Mouse (Mus musculus) adrenal gland, adult 10 weeks (tissue): ENCODE data around the gene Krt73. TPM values are rescaled to one million over a fixed set of nuclear protein-coding genes. Genes with fewer than 3 reads are reported as not detected.

Experiments used
- polyA plus RNA-seq: library from polyadenylated mRNA; stranded (reverse); fragments of 350-450 nt; fragmentation: Illumina TruSeq; extraction: RNeasy Lipid Tissue Mini Kit (QIAGEN cat#74804); gene quantifications from one replicate; pipeline ENCODE4 v1.2.3, GENCODE M21; 2014; ENCODE audit warnings: low read depth, low replicate concordance

Krt73 gene
- polyA plus RNA-seq, result not detected

DNA sequence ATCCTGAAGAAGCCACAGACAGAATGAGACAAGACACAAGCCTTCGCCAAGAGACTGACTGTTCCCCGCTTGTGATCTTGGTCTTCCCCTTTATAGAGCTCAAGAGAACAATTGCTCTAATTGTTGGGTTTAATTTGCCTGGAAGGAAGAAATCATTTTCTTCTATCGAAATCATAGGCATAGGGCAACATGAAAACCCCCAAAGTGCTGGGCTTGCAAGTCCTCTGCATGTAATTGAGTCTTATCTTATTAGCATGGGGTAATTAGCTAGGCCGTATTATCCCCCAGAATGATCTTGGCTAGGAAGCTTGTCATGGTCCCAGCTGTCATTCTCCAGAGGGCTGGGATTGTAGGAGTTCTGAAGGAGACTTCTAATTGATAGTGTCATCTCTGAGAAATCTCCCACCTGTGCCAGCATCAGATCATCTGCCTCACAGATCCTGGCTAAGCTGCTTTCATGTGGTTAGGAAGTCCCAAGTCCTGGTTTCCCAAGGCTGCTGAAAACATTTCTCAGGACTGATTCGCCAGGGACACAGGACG lies at the start of gene Krt73:
Gene Krt73, minus strand, starts transcription at position 51 of the 540 bp plus-strand sequence.

DNA sequence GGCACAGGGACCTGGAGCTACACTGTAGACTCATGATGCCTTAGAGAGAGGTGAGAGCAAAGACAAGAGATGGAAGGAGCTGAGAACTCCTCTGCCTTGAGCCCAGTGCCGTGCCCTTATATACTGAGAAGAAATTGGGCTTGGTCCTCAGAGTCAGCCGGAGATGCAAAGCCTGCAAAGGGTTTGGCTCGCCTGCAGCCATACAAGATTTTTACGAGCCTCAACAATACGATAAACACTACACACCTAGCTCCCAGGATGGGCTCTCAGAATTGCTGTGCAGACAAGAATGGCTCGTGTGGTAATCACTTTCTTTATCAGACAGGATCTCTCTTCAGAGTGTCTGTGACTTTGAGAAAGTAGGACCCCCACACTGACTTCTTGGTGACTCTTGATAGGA lies 48.5 kb upstream of the Krt73 start, which contains the start of gene Krt1:
Gene Krt1, minus strand, starts transcription at position 101 of the 400 bp plus-strand sequence.

DNA sequence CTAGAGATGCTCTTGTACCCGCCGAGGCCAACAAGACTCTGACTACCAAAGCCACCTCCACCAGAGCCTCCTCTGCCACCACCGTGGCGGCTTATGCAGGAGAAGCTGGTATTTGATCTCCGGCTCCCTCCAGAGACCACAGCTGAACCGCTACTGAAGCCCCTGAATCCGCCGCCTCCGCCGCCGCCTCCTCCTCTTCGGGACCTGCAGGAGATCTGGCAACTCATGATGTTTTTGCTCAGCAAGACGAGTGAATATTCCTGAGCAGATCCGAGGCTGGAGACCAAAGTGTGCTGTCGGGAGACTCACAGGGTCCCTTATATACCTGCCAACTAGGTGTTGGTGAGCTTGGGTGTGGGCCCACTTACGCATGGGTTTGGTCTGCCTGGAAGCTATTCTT lies 15.7 kb upstream of the Krt73 start, which contains the start of gene Krt2:
Gene Krt2, minus strand, starts transcription at position 295 of the 400 bp plus-strand sequence.

DNA sequence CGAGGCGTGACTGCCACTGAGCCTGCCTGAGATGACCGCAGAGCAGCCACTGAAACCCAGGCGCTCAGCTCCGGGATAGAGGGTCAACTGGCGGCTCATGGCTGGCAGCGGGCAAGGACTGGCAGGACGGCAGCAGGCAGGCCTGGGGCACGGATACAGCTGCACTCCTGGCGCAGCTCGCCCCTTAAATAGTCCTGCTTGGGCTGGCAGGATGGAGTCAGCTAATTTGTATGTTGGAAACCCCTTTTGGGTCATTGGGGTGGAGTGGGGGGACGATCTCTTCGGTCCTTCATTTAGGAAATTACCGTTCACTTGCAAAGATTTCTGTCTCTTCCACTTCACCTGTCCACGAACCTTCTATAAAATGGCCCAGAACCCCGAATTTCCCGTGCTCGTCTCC lies 15.8 kb downstream of the Krt73 start, which contains the start of gene Krt72:
Gene Krt72, minus strand, starts transcription at position 101 of the 400 bp plus-strand sequence.

Other genes starting within 250 kb of the Krt73 start
- not detected for gene Krt90, start 239.4 kb downstream of the Krt73 start, polyA plus RNA-seq
- gene Krt75, start 228.4 kb downstream of the Krt73 start, polyA plus RNA-seq, result not detected
- not detected for gene Gm5414, start 174.2 kb downstream of the Krt73 start, polyA plus RNA-seq
- not detected for gene Gm5478, start 155.0 kb downstream of the Krt73 start, polyA plus RNA-seq
- not detected for gene Krt6b, start 122.1 kb downstream of the Krt73 start, polyA plus RNA-seq
- gene Krt6a, start 108.0 kb downstream of the Krt73 start, polyA plus RNA-seq, result not detected
- gene Krt5, start 89.4 kb downstream of the Krt73 start, polyA plus RNA-seq, result not detected
- not detected for gene Krt71, start 59.2 kb downstream of the Krt73 start, polyA plus RNA-seq
- gene Krt72, start 15.9 kb downstream of the Krt73 start, polyA plus RNA-seq, result not detected
- gene Krt2, start 15.8 kb upstream of the Krt73 start, polyA plus RNA-seq, result not detected
- not detected for gene Krt1, start 48.4 kb upstream of the Krt73 start, polyA plus RNA-seq
- gene Krt77, start 67.4 kb upstream of the Krt73 start, polyA plus RNA-seq, result not detected
- not detected for gene Krt76, start 90.6 kb upstream of the Krt73 start, polyA plus RNA-seq
- not detected for gene Krt4, start 122.4 kb upstream of the Krt73 start, polyA plus RNA-seq
- not detected for gene Krt79, start 138.0 kb upstream of the Krt73 start, polyA plus RNA-seq
- not detected for gene Krt78, start 151.9 kb upstream of the Krt73 start, polyA plus RNA-seq
- gene Krt8, start 202.1 kb upstream of the Krt73 start, polyA plus RNA-seq, result not detected
- gene Krt18, start 225.8 kb upstream of the Krt73 start, polyA plus RNA-seq, result not detected